Mouse (Mus musculus) testis, adult 2 months (tissue): ENCODE results near the gene Podxl2.

Experiments used
- CTCF ChIP-seq: fragments of 200-500 bp; IDR thresholded peaks from 2 replicates; pipeline ENCODE4 v1.5.1; 2012; ENCODE audit warnings: low read depth, mild to moderate bottlenecking, inconsistent platforms, low read length, moderate library complexity; ENCODE audit not compliant: control insufficient read depth, insufficient read depth, insufficient replicate concordance
- POLR2A ChIP-seq: fragments of 200-500 bp; IDR thresholded peaks from 2 replicates; pipeline ENCODE4 v1.6.1; 2012; ENCODE audit warnings: low read depth, mild to moderate bottlenecking, inconsistent platforms, low read length, moderate library complexity; ENCODE audit not compliant: control insufficient read depth

DNA sequence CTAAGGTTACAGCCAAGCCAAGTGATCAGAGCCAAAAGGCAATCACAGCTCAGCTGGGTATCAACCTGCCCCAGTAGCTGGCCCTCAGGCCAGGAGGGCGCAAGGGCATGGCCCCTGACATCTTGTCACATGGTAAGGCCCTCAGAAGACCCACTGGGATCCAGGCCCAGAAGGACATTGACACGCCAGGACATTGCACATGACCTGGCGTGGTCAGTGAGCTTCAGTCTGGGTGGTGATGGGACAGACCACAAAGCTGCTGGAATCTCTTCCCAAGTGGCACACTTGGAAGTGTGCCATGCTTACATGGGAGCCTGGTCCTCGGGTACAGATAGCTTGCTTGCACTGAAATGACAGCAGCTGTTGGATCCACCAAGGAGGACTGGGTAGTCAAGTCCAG, 38.2 kb upstream of the Podxl2 start:
- TF ChIP-seq CTCF (no peak), POLR2A (no peak)
